Mouse (Mus musculus): ENCODE measurements around the gene Gm11437. TPM values are rescaled to one million over a fixed set of nuclear protein-coding genes. Genes with fewer than 3 reads are reported as not detected.

The Gm11437 gene
- polyA plus RNA-seq (2014; fragmentation: Illumina TruSeq; extraction: RNeasy Lipid Tissue Mini Kit (QIAGEN cat#74804); ENCODE audit: insufficient read depth, low read depth, low replicate concordance), result not detected

DNA sequence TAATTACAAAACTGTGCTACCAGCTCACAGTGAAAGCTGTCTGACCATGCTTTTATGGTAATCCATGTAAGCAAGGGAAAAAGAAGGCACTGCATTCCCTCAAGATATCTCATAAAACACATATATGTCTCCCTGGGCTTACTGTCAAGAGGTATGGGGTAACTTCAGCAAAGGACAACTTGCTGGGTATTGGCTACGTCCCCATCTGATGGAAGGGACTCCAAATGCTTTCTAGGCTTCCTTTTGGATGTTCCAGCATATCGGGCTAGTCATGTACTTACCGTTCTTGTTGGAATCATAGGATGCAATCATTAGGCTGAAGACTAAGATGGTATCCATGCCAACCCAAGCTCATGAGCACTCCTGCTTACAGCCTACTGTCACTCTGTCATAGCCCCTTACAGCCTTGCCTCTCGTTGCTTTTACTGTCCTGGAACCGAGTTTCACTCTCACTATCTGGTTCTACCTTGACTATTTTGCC, at the start of gene Gm11437:
Gm11437 (minus strand) TSS at position 431 of the 481 bp plus-strand sequence.

DNA sequence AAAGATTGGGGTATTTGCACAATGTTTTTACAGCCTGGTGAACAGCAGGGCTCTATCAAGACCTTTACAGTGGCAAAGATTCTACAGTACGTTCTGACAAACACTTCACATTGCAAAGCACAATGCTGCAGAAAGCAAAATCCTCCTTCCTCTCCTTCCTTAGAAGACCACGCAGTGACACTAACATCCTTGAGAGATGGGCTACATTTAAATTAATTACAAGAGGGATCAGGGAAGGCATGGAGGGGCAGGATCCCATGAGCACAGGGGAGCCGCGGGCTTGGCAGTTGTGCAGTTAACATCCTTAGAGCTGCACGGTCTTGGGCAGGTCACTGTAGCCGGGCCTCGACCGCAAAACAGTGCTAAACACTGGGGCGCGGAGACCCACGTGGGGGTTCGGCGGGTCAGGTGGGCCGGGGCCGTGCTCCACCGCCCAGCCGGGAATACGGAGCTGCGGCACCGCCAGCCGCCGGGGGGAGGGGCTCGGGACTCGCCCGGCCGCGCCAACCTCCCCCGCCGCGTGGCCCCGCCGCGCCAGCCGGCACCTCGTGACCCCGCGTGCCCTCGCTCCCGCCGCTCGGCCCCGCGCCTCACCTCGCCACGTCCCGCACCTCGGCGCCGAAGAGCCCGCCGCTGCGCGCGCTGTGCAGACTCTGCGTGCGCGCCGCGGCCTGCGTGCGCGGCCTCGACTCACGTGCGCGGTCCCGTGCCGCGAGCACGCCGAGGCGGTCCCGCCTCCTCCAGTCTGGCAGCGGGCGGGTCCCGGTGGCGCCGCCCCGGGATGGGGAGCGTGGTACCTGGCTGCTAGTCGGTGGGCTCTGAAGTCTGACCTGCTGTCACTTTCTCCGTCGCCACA, 38.1 kb downstream of the Gm11437 start, which contains the start of the genes Tada2a and Acaca:
Tada2a (minus strand) TSS at position 658 of the 856 bp plus-strand sequence.
Acaca (plus strand) TSS at position 730 of the 856 bp plus-strand sequence.

Other genes with a start within 250 kb of the Gm11437 start
- gene Ddx52, start 225.4 kb downstream of the Gm11437 start, polyA plus RNA-seq (2014; fragmentation: Illumina TruSeq; extraction: RNeasy Lipid Tissue Mini Kit (QIAGEN cat#74804); ENCODE audit: insufficient read depth, low read depth, low replicate concordance), result 9.7 TPM
- gene Synrg, start 203.0 kb downstream of the Gm11437 start, polyA plus RNA-seq (2014; fragmentation: Illumina TruSeq; extraction: RNeasy Lipid Tissue Mini Kit (QIAGEN cat#74804); ENCODE audit: insufficient read depth, low read depth, low replicate concordance), result 8.8 TPM
- gene Dusp14, start 98.2 kb downstream of the Gm11437 start, polyA plus RNA-seq (2014; fragmentation: Illumina TruSeq; extraction: RNeasy Lipid Tissue Mini Kit (QIAGEN cat#74804); ENCODE audit: insufficient read depth, low read depth, low replicate concordance), result 36.5 TPM
- gene Tada2a, start 37.9 kb downstream of the Gm11437 start, polyA plus RNA-seq (2014; fragmentation: Illumina TruSeq; extraction: RNeasy Lipid Tissue Mini Kit (QIAGEN cat#74804); ENCODE audit: insufficient read depth, low read depth, low replicate concordance), result 8.2 TPM
- gene Acaca, start 37.8 kb downstream of the Gm11437 start, polyA plus RNA-seq (2014; fragmentation: Illumina TruSeq; extraction: RNeasy Lipid Tissue Mini Kit (QIAGEN cat#74804); ENCODE audit: insufficient read depth, low read depth, low replicate concordance), result 11.5 TPM